16 mouse cellular contexts compared by ENCODE assay signal in genomic region chr8:60577231-60577630, GRCm38 (mm10). TPM values are rescaled to one million over a fixed set of nuclear protein-coding genes. Genes with fewer than 3 reads are reported as not detected.
DNase-seq lines count a peak whose midpoint lies in the region; ATAC-seq lines count a peak whose summit lies in the region.
"Had no signal": no experiment of that assay in that cellular context is flagged by ENCODE, and none has a peak within 500 bp of the region (broad histone marks: within the 10 kb centered on the region; RNA-seq: fewer than 3 reads in every experiment).

No protein-coding gene starts in this region.

- H3K27ac ChIP-seq in kidney, embryonic 14.5 days (ENCODE audit: low read depth, low read length), result no peak overlapping the region
- no peak overlapping the region for H3K27ac ChIP-seq in neural tube, embryonic 13.5 days (replicated peaks)
- H3K27ac ChIP-seq in neural tube, embryonic 15.5 days (replicated peaks), result no peak overlapping the region
- H3K27ac ChIP-seq: gastrocnemius, adult 2 months had no signal

- WGBS in kidney, embryonic 14.5 days, result 58% methylated on average over 1 of the region's 1 CpGs
- 60% methylated on average over 1 of the region's 1 CpGs for WGBS in neural tube, embryonic 13.5 days
- 47% methylated on average over 1 of the region's 1 CpGs for WGBS in neural tube, embryonic 15.5 days

- ATAC-seq in kidney, embryonic 14.5 days (ENCODE audit: low FRiP score, low TSS enrichment), result no peak
- 0 out of 2 replicates have a peak, but pooled peaks have one; percentile 19 for ATAC-seq in neural tube, embryonic 13.5 days (ENCODE audit: low read depth)
- ATAC-seq in neural tube, embryonic 15.5 days (ENCODE audit: low FRiP score), result no peak
- ATAC-seq in monocyte, adult 5-6 weeks (replicated peaks; ENCODE audit: insufficient number of reproducible peaks, low FRiP score, low TSS enrichment, poor library complexity, severe bottlenecking), result no peak
- ATAC-seq: CD4-positive, CD25-positive, alpha-beta regulatory T cell, adult 4 months; intestine, embryonic 16.5 days had no signal

- DNase-seq in kidney, postnatal 14 days, result peak; percentile 10
- peak; percentile 30 to 35 for DNase-seq in cerebellum, adult 18-20 months
- peak; percentile 37 to 66 for DNase-seq in cerebellum, postnatal 25 days
- DNase-seq in B cell, adult 2 months, result no peak
- DNase-seq: gastrocnemius, adult 2 months; heart, adult 18-20 months; lung, adult 18-20 months; right cerebral cortex, adult 18-20 months had no signal

- H3K36me3 ChIP-seq in kidney, embryonic 14.5 days (ENCODE audit: control insufficient read depth, insufficient read depth, low read length), result no peaks in the 10 kb centered on the region
- no peaks in the 10 kb centered on the region for H3K36me3 ChIP-seq in neural tube, embryonic 13.5 days
- H3K36me3 ChIP-seq in neural tube, embryonic 15.5 days, result no peaks in the 10 kb centered on the region
- H3K36me3 ChIP-seq: G1E had no signal

- no peak overlapping the region for H3K9ac ChIP-seq in kidney, embryonic 14.5 days (ENCODE audit: low read depth, low read length)
- no peak overlapping the region for H3K9ac ChIP-seq in neural tube, embryonic 13.5 days
- H3K9ac ChIP-seq in neural tube, embryonic 15.5 days (replicated peaks), result no peak overlapping the region

- no peak overlapping the region for H3K4me3 ChIP-seq in kidney, embryonic 14.5 days (ENCODE audit: low read length)
- no peak overlapping the region for H3K4me3 ChIP-seq in neural tube, embryonic 13.5 days
- no peak overlapping the region for H3K4me3 ChIP-seq in neural tube, embryonic 15.5 days (replicated peaks)
- H3K4me3 ChIP-seq: erythroblast, embryonic 14.5 days; gastrocnemius, adult 2 months had no signal

- no peak overlapping the region for H3K4me2 ChIP-seq in kidney, embryonic 14.5 days (replicated peaks; ENCODE audit: low read depth, low read length)
- no peak overlapping the region for H3K4me2 ChIP-seq in neural tube, embryonic 13.5 days
- H3K4me2 ChIP-seq in neural tube, embryonic 15.5 days, result no peak overlapping the region

- H3K9me3 ChIP-seq in kidney, embryonic 14.5 days (ENCODE audit: control insufficient read depth, low read length), result no peaks in the 10 kb centered on the region
- H3K9me3 ChIP-seq in neural tube, embryonic 13.5 days, result no peaks in the 10 kb centered on the region
- H3K9me3 ChIP-seq in neural tube, embryonic 15.5 days (replicated peaks), result no peaks in the 10 kb centered on the region
- H3K9me3 ChIP-seq: G1E had no signal

- no peaks in the 10 kb centered on the region for H3K27me3 ChIP-seq in kidney, embryonic 14.5 days (ENCODE audit: control insufficient read depth, insufficient read depth, low read length)
- H3K27me3 ChIP-seq in neural tube, embryonic 13.5 days, result no peaks in the 10 kb centered on the region
- H3K27me3 ChIP-seq in neural tube, embryonic 15.5 days (replicated peaks), result no peaks in the 10 kb centered on the region

- no peaks in the 10 kb centered on the region for H3K4me1 ChIP-seq in kidney, embryonic 14.5 days (ENCODE audit: control insufficient read depth, insufficient read depth, low read length)
- no peaks in the 10 kb centered on the region for H3K4me1 ChIP-seq in neural tube, embryonic 13.5 days (replicated peaks)
- H3K4me1 ChIP-seq in neural tube, embryonic 15.5 days, result no peaks in the 10 kb centered on the region

RNA-seq across cellular contexts. Expression of gene Mfap3l, which starts 55.4 kb away (rescaled TPM):
- 3.0 and 5.4 TPM in 2 replicates for polyA plus RNA-seq in kidney, embryonic 14.5 days (2014; fragmentation: Nextera tagmentation; extraction: Ambion mirVana)
- polyA plus RNA-seq in neural tube, embryonic 13.5 days (2015; fragmentation: Nextera tagmentation; extraction: Ambion mirVana), result 3.3 and 3.8 TPM in 2 replicates
- 5.6 and 5.7 TPM in 2 replicates for polyA plus RNA-seq in neural tube, embryonic 15.5 days (2015; fragmentation: Nextera tagmentation; extraction: Ambion mirVana)
- 1.9 to 6.8 TPM (median 2.4 TPM) in 3 replicates for total RNA-seq in monocyte, adult 5-6 weeks (2017)
- polyA plus RNA-seq: CD4-positive, CD25-positive, alpha-beta regulatory T cell, adult 4 months; erythroblast, embryonic 14.5 days; G1E had no signal

Comparison
In these comparisons a context has a peak if more than half of its experiments do, and no peak if none do; other contexts are left out.
1. DNase-seq: peak in kidney, postnatal 14 days (single experiment), cerebellum, adult 18-20 months (2 of 2) and cerebellum, postnatal 25 days (2 of 2); none in B cell, adult 2 months (0 of 2).